ENCODE assay signal across 15 mouse cellular contexts in genomic region chr6:24554427-24555086, GRCm38 (mm10). TPM values are rescaled to one million over a fixed set of nuclear protein-coding genes. Genes with fewer than 3 reads are reported as not detected.
A peak's percentile ranks its signal among the peaks of the same experiment; 100 is the strongest.
DNase-seq lines count a peak whose midpoint lies in the region; ATAC-seq and TF ChIP-seq lines count a peak whose summit lies in the region.
"Had no signal": no experiment of that assay in that cellular context is flagged by ENCODE, and none has a peak within 500 bp of the region (broad histone marks: within the 10 kb centered on the region; RNA-seq: fewer than 3 reads in every experiment).

No protein-coding gene starts in this region.

- TF ChIP-seq EP300 in heart, adult 2 months (IDR thresholded peaks at IDR 0.05; ENCODE audit: insufficient read depth, low read depth, low read length): 0 out of 2 replicates have a peak, but pooled peaks have one; percentile 30

- no peaks in the 10 kb centered on the region for H3K79me2 ChIP-seq in heart, adult 2 months (replicated peaks; ENCODE audit: control insufficient read depth, insufficient read depth, low read length)

- 0 out of 2 replicates have a peak, but pooled peaks have one; percentile 11 for TF ChIP-seq POLR2A in heart, adult 2 months (IDR thresholded peaks at IDR 0.05; ENCODE audit: insufficient read depth, low read depth, low read length)

- H3K36me3 ChIP-seq in heart, adult 2 months (ENCODE audit: control insufficient read depth, insufficient read depth, low read length): peaks cover 20% of the 10 kb centered on the region
- H3K36me3 ChIP-seq in heart, embryonic 12.5 days: no peaks in the 10 kb centered on the region
- H3K36me3 ChIP-seq: limb, embryonic 10.5 days had no signal

- H3K4me1 ChIP-seq in heart, adult 2 months (ENCODE audit: control insufficient read depth, insufficient read depth, low read length): peaks cover 16% of the 10 kb centered on the region
- peaks cover 25% of the 10 kb centered on the region for H3K4me1 ChIP-seq in heart, embryonic 12.5 days (replicated peaks)
- H3K4me1 ChIP-seq: limb, embryonic 10.5 days had no signal

- H3K4me2 ChIP-seq in heart, embryonic 12.5 days: no peak overlapping the region

- WGBS in heart, adult 2 months: 35% methylated on average over 11 of the region's 11 CpGs
- 59% methylated on average over 11 of the region's 11 CpGs for WGBS in heart, embryonic 12.5 days

- H3K9me3 ChIP-seq in heart, embryonic 12.5 days (replicated peaks): no peaks in the 10 kb centered on the region
- H3K9me3 ChIP-seq: limb, embryonic 10.5 days had no signal

- peak overlapping the region; percentile 63 for H3K27ac ChIP-seq in heart, adult 2 months
- H3K27ac ChIP-seq in heart, embryonic 12.5 days (ENCODE audit: poor library complexity, severe bottlenecking): peak overlapping the region; percentile 34; the same call in 1 of the 2 replicates
- H3K27ac ChIP-seq: limb, embryonic 10.5 days; macrophage had no signal

- H3K4me3 ChIP-seq in heart, adult 2 months: no peak overlapping the region
- no peak overlapping the region for H3K4me3 ChIP-seq in heart, embryonic 12.5 days
- H3K4me3 ChIP-seq: limb, embryonic 10.5 days had no signal

- H3K27me3 ChIP-seq in heart, adult 2 months (ENCODE audit: control insufficient read depth, insufficient read depth, low read length): no peaks in the 10 kb centered on the region
- H3K27me3 ChIP-seq in heart, embryonic 12.5 days (replicated peaks): no peaks in the 10 kb centered on the region

- peak overlapping the region; percentile 42 for H3K9ac ChIP-seq in heart, adult 2 months (ENCODE audit: low read depth, low read length)
- no peak overlapping the region for H3K9ac ChIP-seq in heart, embryonic 12.5 days

- DNase-seq in heart, adult 2 months: peak in 1 of 2 experiments; percentile 47
- no peak for DNase-seq in heart, postnatal 14 days
- DNase-seq in Muller cell, postnatal 12 days (ENCODE audit: inconsistent ontology term): peak; percentile 28
- peak; percentile 53 for DNase-seq in lung, postnatal 10 days
- DNase-seq in MN1 (ENCODE audit: low spot score): no peak
- no peak for DNase-seq in embryo, embryonic 10.5 days (ENCODE audit: low spot score)
- DNase-seq: cerebellum, postnatal 14 days; layer of hippocampus, adult 9-11 months; thymus, adult 2 months had no signal

- ATAC-seq in heart, embryonic 12.5 days (ENCODE audit: insufficient number of reproducible peaks, low FRiP score): no peak
- ATAC-seq: CD4-positive, CD25-positive, alpha-beta regulatory T cell, adult 4 months had no signal

- intact Hi-C loops in heart, adult 2 months (cut with DNase I): no loop called here
- intact Hi-C loops in heart, postnatal 14 days (cut with DNase I): no loop called here

- no peak for TF ChIP-seq CTCF in heart, adult 2 months (IDR thresholded peaks at IDR 0.05)

RNA-seq across cellular contexts. Expression of gene Asb15, which starts 26.6 kb away (rescaled TPM):
- total RNA-seq in heart, adult 2 months (2021): 10 to 100 TPM; 61.4 to 69.9 TPM
- polyA plus RNA-seq in heart, adult 2 months (2012; rRNA removed): 31.0 and 61.4 TPM in 2 replicates
- total RNA-seq in heart, postnatal 14 days (2021): 10 to 100 TPM; 42.9 to 47.5 TPM
- 0.24 TPM in 1 of 2 replicates, not detected in the other for polyA plus RNA-seq in heart, embryonic 12.5 days (2016; fragmentation: Nextera tagmentation; extraction: Ambion mirVana)
- total RNA-seq: monocyte, adult 5-6 weeks had no signal
- polyA plus RNA-seq: CD4-positive, CD25-positive, alpha-beta regulatory T cell, adult 4 months; limb, embryonic 10.5 days; macrophage; small intestine, adult 2 months had no signal

RNA-seq across cellular contexts. Expression of gene Ndufa5, which starts 26.7 kb away (rescaled TPM):
- total RNA-seq in heart, adult 2 months (2021): 1,000 to 10,000 TPM; 1,490 to 1,734 TPM
- 66.3 and 92.6 TPM in 2 replicates for polyA plus RNA-seq in heart, adult 2 months (2012; rRNA removed)
- total RNA-seq in heart, postnatal 14 days (2021): 1,000 to 10,000 TPM; 1,207 to 1,226 TPM
- polyA plus RNA-seq in heart, embryonic 12.5 days (2016; fragmentation: Nextera tagmentation; extraction: Ambion mirVana): 715 and 719 TPM in 2 replicates

RNA-seq across cellular contexts. Expression of gene Iqub, which starts 39.7 kb away (rescaled TPM):
- under 1 TPM; 0.47 to 0.52 TPM for total RNA-seq in heart, adult 2 months (2021)
- polyA plus RNA-seq in heart, adult 2 months (2012; rRNA removed): 0.06 and 0.08 TPM in 2 replicates
- total RNA-seq in heart, postnatal 14 days (2021): under 1 TPM; 0.29 to 0.38 TPM
- polyA plus RNA-seq in heart, embryonic 12.5 days (2016; fragmentation: Nextera tagmentation; extraction: Ambion mirVana): 0.36 and 0.40 TPM in 2 replicates
- polyA plus RNA-seq: CD4-positive, CD25-positive, alpha-beta regulatory T cell, adult 4 months; limb, embryonic 10.5 days; macrophage; small intestine, adult 2 months had no signal

RNA-seq across cellular contexts. Expression of gene Lmod2, which starts 43.0 kb away (rescaled TPM):
- total RNA-seq in heart, adult 2 months (2021): 100 to 1,000 TPM; 691 to 757 TPM
- 191 and 268 TPM in 2 replicates for polyA plus RNA-seq in heart, adult 2 months (2012; rRNA removed)
- total RNA-seq in heart, postnatal 14 days (2021): 100 to 1,000 TPM; 413 to 423 TPM
- polyA plus RNA-seq in heart, embryonic 12.5 days (2016; fragmentation: Nextera tagmentation; extraction: Ambion mirVana): 45.3 and 49.3 TPM in 2 replicates
- total RNA-seq: monocyte, adult 5-6 weeks had no signal
- polyA plus RNA-seq: CD4-positive, CD25-positive, alpha-beta regulatory T cell, adult 4 months; macrophage; small intestine, adult 2 months had no signal

Comparison
In these comparisons a context has a peak if more than half of its experiments do, and no peak if none do; other contexts are left out.
1. DNase-seq: peak in Muller cell, postnatal 12 days (single experiment) and lung, postnatal 10 days (single experiment); none in heart, postnatal 14 days (0 of 2), MN1 (single experiment) and embryo, embryonic 10.5 days (single experiment).